Mouse (Mus musculus): ENCODE data around the gene Ano2. TPM values are rescaled to one million over a fixed set of nuclear protein-coding genes. Genes with fewer than 3 reads are reported as not detected.

Gene Ano2
- polyA plus RNA-seq, 1 experiment from 2014 or later: 0.28 TPM

DNA sequence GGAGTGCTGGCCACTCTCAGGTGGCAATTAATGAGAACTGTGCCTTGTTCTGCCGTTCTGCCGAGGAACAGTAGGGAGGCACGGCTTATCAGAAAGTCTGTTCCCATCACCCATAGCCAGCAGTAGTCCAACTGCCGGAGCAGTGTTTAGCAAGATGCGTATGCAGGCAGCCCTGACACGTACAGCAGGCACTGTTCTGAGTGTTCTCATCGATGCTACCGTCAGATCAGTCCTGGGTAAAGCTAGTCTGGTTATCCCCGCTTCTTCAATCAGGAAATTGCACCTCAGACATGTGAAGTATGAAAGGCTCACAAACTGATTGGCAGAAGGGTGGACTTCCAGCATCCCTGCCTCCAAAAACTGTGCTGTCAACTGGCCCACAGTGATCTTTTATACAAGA lies 224.2 kb downstream of the Ano2 start:
- WGBS: 83% methylated on average over 9 of the region's 9 CpGs
- Histone ChIP-seq H3K4me3 (ENCODE audit: low read depth, low read length) (no peak overlapping the region), H3K36me3 (ENCODE audit: control insufficient read depth, insufficient read depth, low read length) (no peaks in the 10 kb centered on the region), H3K9me3 (ENCODE audit: control insufficient read depth, low read length) (no peaks in the 10 kb centered on the region), H3K27ac (ENCODE audit: low read depth, low read length) (no peak overlapping the region), H3K27me3 (ENCODE audit: control insufficient read depth, insufficient read depth, low read length) (no peaks in the 10 kb centered on the region), H3K4me2 (replicated peaks; ENCODE audit: low read depth, low read length) (no peak overlapping the region), H3K9ac (ENCODE audit: low read depth, low read length) (no peak overlapping the region), H3K4me1 (replicated peaks; ENCODE audit: control insufficient read depth, insufficient read depth, low read length) (no peaks in the 10 kb centered on the region)
- no peak for ATAC-seq (ENCODE audit: low FRiP score)
- DNase-seq (ENCODE audit: low spot score): no peak

DNA sequence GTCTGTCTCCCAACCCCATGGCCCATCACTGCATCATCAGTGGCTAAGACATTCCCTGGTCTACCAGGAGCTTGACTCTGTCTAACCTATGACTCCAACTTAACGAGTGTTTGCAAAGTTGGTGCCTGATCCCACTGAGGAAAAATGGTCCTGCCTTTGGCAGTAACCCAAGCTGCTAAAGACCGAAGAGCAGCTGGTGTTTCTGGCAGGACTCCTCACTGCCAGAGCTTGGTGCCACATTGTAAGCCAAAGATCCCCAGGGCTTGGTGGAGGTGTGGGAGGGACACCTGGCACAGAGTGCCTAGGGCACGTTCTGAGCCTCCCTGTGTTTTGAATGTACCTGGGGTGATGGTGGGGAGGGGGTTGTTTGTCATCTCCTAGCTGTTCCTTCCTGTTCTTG lies 232.5 kb downstream of the Ano2 start:
- Histone ChIP-seq H3K27me3 (ENCODE audit: control insufficient read depth, insufficient read depth, low read length) (no peaks in the 10 kb centered on the region), H3K9me3 (ENCODE audit: control insufficient read depth, low read length) (no peaks in the 10 kb centered on the region), H3K9ac (ENCODE audit: low read depth, low read length) (no peak overlapping the region), H3K36me3 (ENCODE audit: control insufficient read depth, insufficient read depth, low read length) (no peaks in the 10 kb centered on the region), H3K4me2 (replicated peaks; ENCODE audit: low read depth, low read length) (no peak overlapping the region), H3K4me3 (ENCODE audit: low read depth, low read length) (no peak overlapping the region), H3K27ac (ENCODE audit: low read depth, low read length) (no peak overlapping the region), H3K4me1 (replicated peaks; ENCODE audit: control insufficient read depth, insufficient read depth, low read length) (no peaks in the 10 kb centered on the region)
- DNase-seq (ENCODE audit: low spot score) (no peak), ATAC-seq (ENCODE audit: low FRiP score) (no peak)
- WGBS: 81% methylated on average over 3 of the region's 3 CpGs

- Histone ChIP-seq H3K9me3 (ENCODE audit: control insufficient read depth, low read length) (no peaks in the 10 kb centered on the region), H3K4me2 (replicated peaks; ENCODE audit: low read depth, low read length) (no peak overlapping the region), H3K9ac (ENCODE audit: low read depth, low read length) (no peak overlapping the region), H3K27me3 (ENCODE audit: control insufficient read depth, insufficient read depth, low read length) (no peaks in the 10 kb centered on the region), H3K4me3 (ENCODE audit: low read depth, low read length) (no peak overlapping the region), H3K4me1 (replicated peaks; ENCODE audit: control insufficient read depth, insufficient read depth, low read length) (no peaks in the 10 kb centered on the region), H3K27ac (ENCODE audit: low read depth, low read length) (no peak overlapping the region), H3K36me3 (ENCODE audit: control insufficient read depth, insufficient read depth, low read length) (no peaks in the 10 kb centered on the region)
- ATAC-seq (ENCODE audit: low FRiP score) (no peak), DNase-seq (ENCODE audit: low spot score) (no peak)
- WGBS: 76% methylated on average over 2 of the region's 2 CpGs
These were observed 234.8 kb downstream of the Ano2 start for GRCm38 (mm10) chr6:125924979-125925378.

DNA sequence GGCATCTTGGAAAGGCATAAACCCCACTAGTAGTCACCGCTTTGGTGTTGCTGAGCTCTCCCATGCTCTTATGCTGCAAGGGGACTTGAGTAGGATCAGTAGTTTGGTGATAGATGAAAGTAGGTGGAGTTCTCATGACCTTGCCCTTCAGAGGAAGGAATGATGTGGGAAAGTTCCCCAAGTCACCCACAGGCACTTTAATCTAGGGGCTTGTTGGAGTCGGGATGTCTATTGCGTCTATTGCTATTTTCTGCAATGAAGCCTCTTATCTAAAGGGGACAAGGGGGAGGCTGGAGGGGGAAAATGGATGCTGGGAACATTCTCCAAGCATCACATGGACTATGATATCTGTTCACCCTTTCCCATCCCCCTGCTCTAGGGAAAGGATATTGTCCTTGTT lies 235.6 kb downstream of the Ano2 start:
- Histone ChIP-seq H3K4me2 (replicated peaks; ENCODE audit: low read depth, low read length) (no peak overlapping the region), H3K27ac (ENCODE audit: low read depth, low read length) (no peak overlapping the region), H3K9ac (ENCODE audit: low read depth, low read length) (no peak overlapping the region), H3K9me3 (ENCODE audit: control insufficient read depth, low read length) (no peaks in the 10 kb centered on the region), H3K4me1 (replicated peaks; ENCODE audit: control insufficient read depth, insufficient read depth, low read length) (no peaks in the 10 kb centered on the region), H3K36me3 (ENCODE audit: control insufficient read depth, insufficient read depth, low read length) (no peaks in the 10 kb centered on the region), H3K4me3 (ENCODE audit: low read depth, low read length) (no peak overlapping the region), H3K27me3 (ENCODE audit: control insufficient read depth, insufficient read depth, low read length) (no peaks in the 10 kb centered on the region)
- WGBS: 93% methylated on average over 3 of the region's 3 CpGs
- DNase-seq (ENCODE audit: low spot score) (no peak), ATAC-seq (ENCODE audit: low FRiP score) (no peak)

GRCm38 (mm10) chr6:125931926-125932325 lies 241.7 kb downstream of the Ano2 start:
- Histone ChIP-seq H3K9me3 (ENCODE audit: control insufficient read depth, low read length) (no peaks in the 10 kb centered on the region), H3K4me1 (replicated peaks; ENCODE audit: control insufficient read depth, insufficient read depth, low read length) (no peaks in the 10 kb centered on the region), H3K36me3 (ENCODE audit: control insufficient read depth, insufficient read depth, low read length) (no peaks in the 10 kb centered on the region), H3K4me3 (ENCODE audit: low read depth, low read length) (no peak overlapping the region), H3K27me3 (ENCODE audit: control insufficient read depth, insufficient read depth, low read length) (no peaks in the 10 kb centered on the region), H3K4me2 (replicated peaks; ENCODE audit: low read depth, low read length) (no peak overlapping the region), H3K9ac (ENCODE audit: low read depth, low read length) (no peak overlapping the region), H3K27ac (ENCODE audit: low read depth, low read length) (no peak overlapping the region)
- 84% methylated on average over 7 of the region's 7 CpGs for WGBS
- ATAC-seq (ENCODE audit: low FRiP score): no peak
- no peak for DNase-seq (ENCODE audit: low spot score)

GRCm38 (mm10) chr6:125954965-125955364 lies 264.7 kb downstream of the Ano2 start:
- Histone ChIP-seq H3K27ac (ENCODE audit: low read depth, low read length) (no peak overlapping the region), H3K4me1 (replicated peaks; ENCODE audit: control insufficient read depth, insufficient read depth, low read length) (no peaks in the 10 kb centered on the region), H3K27me3 (ENCODE audit: control insufficient read depth, insufficient read depth, low read length) (no peaks in the 10 kb centered on the region), H3K36me3 (ENCODE audit: control insufficient read depth, insufficient read depth, low read length) (no peaks in the 10 kb centered on the region), H3K4me3 (ENCODE audit: low read depth, low read length) (no peak overlapping the region), H3K9me3 (ENCODE audit: control insufficient read depth, low read length) (no peaks in the 10 kb centered on the region), H3K4me2 (replicated peaks; ENCODE audit: low read depth, low read length) (no peak overlapping the region), H3K9ac (ENCODE audit: low read depth, low read length) (no peak overlapping the region)
- 19% methylated on average over 3 of the region's 3 CpGs for WGBS
- DNase-seq (ENCODE audit: low spot score) (peak; percentile 53), ATAC-seq (ENCODE audit: low FRiP score) (peak; percentile 45; the same call in 1 of the 2 replicates)

- Histone ChIP-seq H3K4me3 (ENCODE audit: low read depth, low read length) (no peak overlapping the region), H3K27ac (ENCODE audit: low read depth, low read length) (no peak overlapping the region), H3K4me2 (replicated peaks; ENCODE audit: low read depth, low read length) (no peak overlapping the region), H3K4me1 (replicated peaks; ENCODE audit: control insufficient read depth, insufficient read depth, low read length) (no peaks in the 10 kb centered on the region), H3K9me3 (ENCODE audit: control insufficient read depth, low read length) (no peaks in the 10 kb centered on the region), H3K9ac (ENCODE audit: low read depth, low read length) (no peak overlapping the region), H3K36me3 (ENCODE audit: control insufficient read depth, insufficient read depth, low read length) (no peaks in the 10 kb centered on the region), H3K27me3 (ENCODE audit: control insufficient read depth, insufficient read depth, low read length) (no peaks in the 10 kb centered on the region)
- ATAC-seq (ENCODE audit: low FRiP score) (no peak), DNase-seq (ENCODE audit: low spot score) (no peak)
These were observed 283.3 kb downstream of the Ano2 start for GRCm38 (mm10) chr6:125973551-125973950.

DNA sequence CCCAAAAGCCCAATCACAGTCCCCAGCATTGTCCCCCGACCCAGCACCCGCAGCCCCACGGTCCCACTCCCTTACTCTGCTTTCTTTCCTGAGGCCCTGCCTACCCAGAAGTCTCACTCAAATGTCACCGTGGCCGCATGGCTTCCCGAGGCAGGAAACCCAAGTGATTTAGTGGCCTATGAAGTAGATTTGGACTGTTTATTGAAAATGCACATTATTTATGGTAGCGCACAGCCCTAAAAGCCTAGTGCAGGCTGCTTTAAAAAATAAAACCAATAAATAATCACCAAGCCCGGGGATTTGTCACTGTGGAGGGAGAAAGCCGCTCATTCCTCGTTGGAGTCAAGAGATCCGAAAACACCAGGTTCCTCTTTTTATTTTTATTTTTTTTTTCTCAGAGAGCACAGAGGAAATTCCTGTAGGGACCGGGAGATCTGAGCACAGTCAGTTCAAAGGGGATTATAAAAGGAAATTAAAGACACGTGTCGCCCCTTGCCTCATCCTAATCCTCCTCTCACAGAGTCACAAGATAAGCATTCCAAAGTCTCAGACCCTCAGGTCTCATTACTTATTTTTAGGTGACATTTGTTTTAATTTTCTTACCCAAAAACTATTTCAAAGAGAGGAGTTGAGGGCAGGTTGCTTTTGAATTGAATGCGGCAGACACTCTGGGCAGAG lies 285.7 kb downstream of the Ano2 start:
- 69% methylated on average over 15 of the region's 15 CpGs for WGBS
- DNase-seq (ENCODE audit: low spot score): no peak
- H3K9me3 ChIP-seq (ENCODE audit: control insufficient read depth, low read length): no peaks in the 10 kb centered on the region
- H3K36me3 ChIP-seq (ENCODE audit: control insufficient read depth, insufficient read depth, low read length): no peaks in the 10 kb centered on the region
- H3K4me3 ChIP-seq (ENCODE audit: low read depth, low read length): no peak overlapping the region
- H3K4me1 ChIP-seq (replicated peaks; ENCODE audit: control insufficient read depth, insufficient read depth, low read length): no peaks in the 10 kb centered on the region
- H3K4me2 ChIP-seq (replicated peaks; ENCODE audit: low read depth, low read length): no peak overlapping the region
- no peaks in the 10 kb centered on the region for H3K27me3 ChIP-seq (ENCODE audit: control insufficient read depth, insufficient read depth, low read length)
- no peak overlapping the region for H3K9ac ChIP-seq (ENCODE audit: low read depth, low read length)
- no peak for ATAC-seq (ENCODE audit: low FRiP score)
- H3K27ac ChIP-seq (ENCODE audit: low read depth, low read length): no peak overlapping the region

DNA sequence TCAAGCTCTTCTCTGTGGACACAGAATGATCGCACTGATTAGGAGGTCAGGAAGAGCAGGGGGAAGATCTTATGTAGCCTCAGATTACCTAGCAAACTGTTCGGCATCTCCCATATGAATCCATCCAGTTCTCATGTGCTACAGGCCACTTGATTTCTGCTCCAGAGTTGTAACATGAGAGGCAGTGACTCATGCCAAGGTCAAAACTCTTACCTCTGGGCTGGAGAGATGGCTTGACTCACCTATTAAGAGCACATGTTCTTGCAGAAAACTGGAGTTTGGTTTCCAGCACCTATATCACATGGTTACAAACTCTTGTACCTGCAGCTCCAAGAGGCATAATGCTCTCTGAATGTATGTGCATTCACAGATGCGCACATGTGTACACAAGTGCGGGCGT lies 289.4 kb downstream of the Ano2 start:
- no peak for DNase-seq (ENCODE audit: low spot score)
- no peak overlapping the region for H3K4me3 ChIP-seq (ENCODE audit: low read depth, low read length)
- H3K9ac ChIP-seq (ENCODE audit: low read depth, low read length): no peak overlapping the region
- no peaks in the 10 kb centered on the region for H3K4me1 ChIP-seq (replicated peaks; ENCODE audit: control insufficient read depth, insufficient read depth, low read length)
- H3K27me3 ChIP-seq (ENCODE audit: control insufficient read depth, insufficient read depth, low read length): no peaks in the 10 kb centered on the region
- H3K36me3 ChIP-seq (ENCODE audit: control insufficient read depth, insufficient read depth, low read length): no peaks in the 10 kb centered on the region
- no peaks in the 10 kb centered on the region for H3K9me3 ChIP-seq (ENCODE audit: control insufficient read depth, low read length)
- WGBS: 96% methylated on average over 5 of the region's 5 CpGs
- H3K4me2 ChIP-seq (replicated peaks; ENCODE audit: low read depth, low read length): no peak overlapping the region
- no peak for ATAC-seq (ENCODE audit: low FRiP score)
- no peak overlapping the region for H3K27ac ChIP-seq (ENCODE audit: low read depth, low read length)

Measured in hindbrain, embryonic 11.5 days (tissue).